Comparison of ENCODE assay signal across 15 mouse cellular contexts in the genomic region with DNA sequence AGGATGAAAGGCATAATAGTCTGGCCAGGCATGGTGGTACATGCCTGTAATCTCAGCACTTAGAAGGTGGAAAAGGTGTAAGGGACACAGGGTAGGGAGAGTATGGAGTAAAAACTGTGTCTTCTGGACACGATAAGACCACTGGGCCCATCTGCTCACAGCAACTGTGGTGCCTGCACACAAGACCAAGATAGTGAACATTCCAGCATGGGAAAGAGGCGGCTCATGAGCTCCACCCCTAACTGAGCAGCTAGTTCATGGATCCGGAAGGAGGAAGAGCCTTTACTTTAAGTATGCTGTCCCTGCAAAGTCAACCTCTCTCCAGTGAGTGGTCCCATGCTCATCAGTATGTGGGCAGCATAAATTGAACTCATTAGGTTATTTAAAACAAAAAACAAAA. TPM values are rescaled to one million over a fixed set of nuclear protein-coding genes. Genes with fewer than 3 reads are reported as not detected.
DNase-seq lines count a peak whose midpoint lies in the region; ATAC-seq and TF ChIP-seq lines count a peak whose summit lies in the region.
"Had no signal": no experiment of that assay in that cellular context is flagged by ENCODE, and none has a peak within 500 bp of the region (broad histone marks: within the 10 kb centered on the region; RNA-seq: fewer than 3 reads in every experiment).

No protein-coding gene starts in this region.

- DNase-seq in heart, embryonic 10.5 days (ENCODE audit: low spot score): no peak
- DNase-seq in heart, postnatal 25 days (ENCODE audit: low spot score): no peak
- no peak for DNase-seq in ES-E14 (ENCODE audit: low read depth, low spot score)
- no peak for DNase-seq in layer of hippocampus, postnatal 14 days (ENCODE audit: low spot score in 2 of 2)
- DNase-seq in layer of hippocampus, adult 11-12 months (ENCODE audit: low spot score): no peak
- no peak for DNase-seq in spleen, postnatal 10 days (ENCODE audit: low spot score in 2 of 2)
- DNase-seq: cerebellum, adult 8-10 months; gastrocnemius, postnatal 36 days; heart, postnatal 14 days; kidney, adult 2 months; retina, postnatal 1 day; thymus, adult 18-20 months had no signal

- peak overlapping the region; percentile 50 for H3K4me2 ChIP-seq in forebrain, embryonic 16.5 days (ENCODE audit: low read length)
- H3K4me2 ChIP-seq in midbrain, embryonic 15.5 days: peak overlapping the region; percentile 51

- peaks cover 51% of the 10 kb centered on the region for H3K4me1 ChIP-seq in heart, embryonic 10.5 days
- H3K4me1 ChIP-seq in ES-E14 (ENCODE audit: control insufficient read depth in 2 of 2, insufficient read depth in 2 of 2, low read length in 2 of 2, poor library complexity in 1 of 2): peaks cover 8 to 15% of the 10 kb centered on the region in 2 experiments; a peak in 3 of 4 replicates
- H3K4me1 ChIP-seq in forebrain, embryonic 16.5 days (replicated peaks; ENCODE audit: control insufficient read depth, insufficient read depth, low read length): peaks cover 19% of the 10 kb centered on the region
- H3K4me1 ChIP-seq in midbrain, embryonic 15.5 days: peaks cover 23% of the 10 kb centered on the region

- H3K36me3 ChIP-seq in heart, embryonic 10.5 days: no peaks in the 10 kb centered on the region
- peaks cover 2% of the 10 kb centered on the region for H3K36me3 ChIP-seq in ES-E14 (ENCODE audit: control insufficient read depth, insufficient read depth, low read length, poor library complexity, severe bottlenecking)
- H3K36me3 ChIP-seq in forebrain, embryonic 16.5 days (ENCODE audit: control insufficient read depth, insufficient read depth): no peaks in the 10 kb centered on the region
- H3K36me3 ChIP-seq in midbrain, embryonic 15.5 days (replicated peaks): 0 out of 2 replicates have a peak, but pooled peaks cover 4% of the 10 kb centered on the region

- in situ Hi-C loops in ES-E14 (cut with MboI; ENCODE audit: low sequenced_read_pairs in 2 of 2, unreplicated experiment in 2 of 2): no loop called here

- H3K27me3 ChIP-seq in heart, embryonic 10.5 days (ENCODE audit: insufficient read depth, poor library complexity, severe bottlenecking): no peaks in the 10 kb centered on the region
- H3K27me3 ChIP-seq in forebrain, embryonic 16.5 days (replicated peaks; ENCODE audit: control insufficient read depth, insufficient read depth, low read length): no peaks in the 10 kb centered on the region
- no peaks in the 10 kb centered on the region for H3K27me3 ChIP-seq in midbrain, embryonic 15.5 days (replicated peaks)

- peak overlapping the region; percentile 56 for H3K27ac ChIP-seq in heart, embryonic 10.5 days
- H3K27ac ChIP-seq in ES-E14 (ENCODE audit: insufficient read depth, low read depth, low read length, poor library complexity, severe bottlenecking): peak overlapping the region; percentile 100; the same call in 1 of the 2 replicates
- peak overlapping the region; percentile 25 for H3K27ac ChIP-seq in forebrain, embryonic 16.5 days (ENCODE audit: low read length)
- peak overlapping the region; percentile 93 for H3K27ac ChIP-seq in midbrain, embryonic 15.5 days
- H3K27ac ChIP-seq: macrophage had no signal

- intact Hi-C loops in heart, postnatal 25 days (cut with DNase I): no loop called here

- H3K4me3 ChIP-seq in heart, embryonic 10.5 days: no peak overlapping the region
- peak overlapping the region in 1 of 2 experiments; percentile 62; a peak in 2 of 4 replicates for H3K4me3 ChIP-seq in ES-E14 (ENCODE audit: insufficient read depth in 1 of 2, low read depth in 1 of 2, low read length in 2 of 2, poor library complexity in 1 of 2, severe bottlenecking in 1 of 2)
- no peak overlapping the region; the same call in 1 of the 2 replicates for H3K4me3 ChIP-seq in forebrain, embryonic 16.5 days (replicated peaks; ENCODE audit: low read length)
- H3K4me3 ChIP-seq in midbrain, embryonic 15.5 days: peak overlapping the region; percentile 35

- H3K9ac ChIP-seq in ES-E14 (ENCODE audit: insufficient read depth, low read depth, low read length, poor library complexity, severe bottlenecking): peak overlapping the region; percentile 89; the same call in 1 of the 2 replicates
- H3K9ac ChIP-seq in forebrain, embryonic 16.5 days (replicated peaks; ENCODE audit: low read depth, low read length): no peak overlapping the region
- H3K9ac ChIP-seq in midbrain, embryonic 15.5 days: 0 out of 2 replicates have a peak overlapping the region, but pooled peaks have one; percentile 46

- H3K9me3 ChIP-seq in heart, embryonic 10.5 days: no peaks in the 10 kb centered on the region
- H3K9me3 ChIP-seq in ES-E14 (ENCODE audit: control insufficient read depth, insufficient read depth, low read depth, low read length): no peaks in the 10 kb centered on the region
- H3K9me3 ChIP-seq in forebrain, embryonic 16.5 days (ENCODE audit: control insufficient read depth, low read length): no peaks in the 10 kb centered on the region
- no peaks in the 10 kb centered on the region for H3K9me3 ChIP-seq in midbrain, embryonic 15.5 days

- ATAC-seq in forebrain, embryonic 16.5 days: no peak
- ATAC-seq in midbrain, embryonic 15.5 days (replicated peaks): 0 out of 2 replicates have a peak, but pooled peaks have one; percentile 10

- WGBS in heart, embryonic 10.5 days: 30% methylated on average over 3 of the region's 3 CpGs
- 68% methylated on average over 3 of the region's 3 CpGs for WGBS in forebrain, embryonic 16.5 days
- WGBS in midbrain, embryonic 15.5 days: 75% methylated on average over 3 of the region's 3 CpGs

TF ChIP-seq in ES-E14, 5 proteins besides CTCF, POLR2A, EP300 and RAD21:
- no peak for TF ChIP-seq MAFK (IDR thresholded peaks at IDR 0.05; ENCODE audit: insufficient read depth, low read depth, low read length)
- TF ChIP-seq ZNF384 (IDR thresholded peaks at IDR 0.05; ENCODE audit: low read depth, low read length): no peak
- no peak for TF ChIP-seq CHD2 (IDR thresholded peaks at IDR 0.05; ENCODE audit: low read depth, low read length)
- TF ChIP-seq ZC3H11A (IDR thresholded peaks at IDR 0.05; ENCODE audit: borderline replicate concordance, low read depth, low read length): no peak

RNA-seq across cellular contexts. Expression of a gene that starts 15.7 kb away (rescaled TPM):
- 2,877 and 3,185 TPM in 2 replicates for polyA plus RNA-seq in heart, embryonic 10.5 days (2016; fragmentation: Nextera tagmentation; extraction: Ambion mirVana)
- total RNA-seq in heart, postnatal 25 days (2021): 1,000 to 10,000 TPM; 1,031 to 1,197 TPM
- 10,022 and 10,869 TPM in 2 replicates for total RNA-seq in ES-E14 (2012; rRNA removed)
- 3,742 and 4,125 TPM in 2 replicates for polyA plus RNA-seq in forebrain, embryonic 16.5 days (2015; fragmentation: Nextera tagmentation; extraction: Ambion mirVana)
- 3,193 and 3,214 TPM in 2 replicates for polyA plus RNA-seq in midbrain, embryonic 15.5 days (2015; fragmentation: Nextera tagmentation; extraction: Ambion mirVana)
- 1,000 to 10,000 TPM; 3,391 to 3,794 TPM for total RNA-seq in layer of hippocampus, postnatal 14 days (2021)

RNA-seq across cellular contexts. Expression of a gene that starts 56.1 kb away (rescaled TPM):
- 0.89 and 1.1 TPM in 2 replicates for polyA plus RNA-seq in heart, embryonic 10.5 days (2016; fragmentation: Nextera tagmentation; extraction: Ambion mirVana)
- total RNA-seq in heart, postnatal 25 days (2021): not detected
- total RNA-seq in ES-E14 (2012; rRNA removed): 0.45 and 1.6 TPM in 2 replicates
- 1.0 and 1.3 TPM in 2 replicates for polyA plus RNA-seq in forebrain, embryonic 16.5 days (2015; fragmentation: Nextera tagmentation; extraction: Ambion mirVana)
- 2.2 and 2.4 TPM in 2 replicates for polyA plus RNA-seq in midbrain, embryonic 15.5 days (2015; fragmentation: Nextera tagmentation; extraction: Ambion mirVana)
- total RNA-seq in layer of hippocampus, postnatal 14 days (2021): 1 to 10 TPM; 1.0 to 1.2 TPM
- total RNA-seq: gastrocnemius, postnatal 36 days; heart, postnatal 14 days had no signal
- polyA plus RNA-seq: macrophage had no signal

RNA-seq across cellular contexts. Expression of a gene that starts 56.7 kb away (rescaled TPM):
- 28.1 and 30.3 TPM in 2 replicates for polyA plus RNA-seq in heart, embryonic 10.5 days (2016; fragmentation: Nextera tagmentation; extraction: Ambion mirVana)
- 10 to 100 TPM; 24.5 to 25.5 TPM for total RNA-seq in heart, postnatal 25 days (2021)
- 31.3 and 44.8 TPM in 2 replicates for total RNA-seq in ES-E14 (2012; rRNA removed)
- polyA plus RNA-seq in forebrain, embryonic 16.5 days (2015; fragmentation: Nextera tagmentation; extraction: Ambion mirVana): 30.7 and 31.1 TPM in 2 replicates
- 28.8 and 30.8 TPM in 2 replicates for polyA plus RNA-seq in midbrain, embryonic 15.5 days (2015; fragmentation: Nextera tagmentation; extraction: Ambion mirVana)
- total RNA-seq in layer of hippocampus, postnatal 14 days (2021): 10 to 100 TPM; 22.8 to 23.9 TPM

Comparison
In these comparisons a context has a peak if more than half of its experiments do, and no peak if none do; other contexts are left out.
1. H3K27ac ChIP-seq: peak in every context shown above with its lines; median percentile 100 in ES-E14; 93 in midbrain, embryonic 15.5 days; 56 in heart, embryonic 10.5 days; 25 in forebrain, embryonic 16.5 days.